Mouse (Mus musculus) lung, embryonic 14.5 days (tissue): ENCODE measurements around the gene Rhbdl1. TPM values are rescaled to one million over a fixed set of nuclear protein-coding genes. Genes with fewer than 3 reads are reported as not detected.
"Not testable (repeated sequence)": the region's sequence is repeated elsewhere in the genome, so short reads cannot be mapped to it uniquely, and the experiment has no call there.

Experiments used
- ATAC-seq: fragments of 200-750 bp; cut with Nextera tagmentation; 2 replicates; pipeline ENCODE4 v1.8.0; 2017; ENCODE audit warnings: mild to moderate bottlenecking, moderate TSS enrichment, moderate library complexity; ENCODE audit not compliant: insufficient read depth
- DNase-seq: peaks from one replicate; pipeline ENCODE4 v3.0.0-alpha.2; 2015
- H3K27ac ChIP-seq: fragments of 300-500 bp; sonication (generic); 2 replicates; pipeline ENCODE4 v1.5.1; 2014; ENCODE audit warnings: low read depth, mild to moderate bottlenecking, moderate library complexity
- H3K27me3 ChIP-seq: fragments of 300-500 bp; sonication (generic); 2 replicates; pipeline ENCODE4 v1.6.1; 2014; ENCODE audit warnings: low read length, control low read depth; ENCODE audit not compliant: insufficient read depth
- H3K36me3 ChIP-seq: fragments of 300-500 bp; sonication (generic); 2 replicates; pipeline ENCODE4 v1.6.1; 2014; ENCODE audit warnings: control low read depth; ENCODE audit not compliant: insufficient read depth
- H3K4me1 ChIP-seq: fragments of 300-500 bp; sonication (generic); 2 replicates; pipeline ENCODE4 v1.6.1; 2014; ENCODE audit warnings: antibody characterized with exemption, control low read depth; ENCODE audit not compliant: insufficient read depth
- H3K4me2 ChIP-seq: fragments of 300-500 bp; sonication (generic); 2 replicates; pipeline ENCODE4 v1.6.1; 2014; ENCODE audit warnings: mild to moderate bottlenecking
- H3K4me3 ChIP-seq: fragments of 300-500 bp; sonication (generic); 2 replicates; pipeline ENCODE4 v1.5.1; 2014; ENCODE audit warnings: low read depth, low read length
- H3K9ac ChIP-seq: fragments of 300-500 bp; sonication (generic); 2 replicates; pipeline ENCODE4 v1.6.1; 2014
- H3K9me3 ChIP-seq: fragments of 300-500 bp; sonication (generic); 2 replicates; pipeline ENCODE4 v1.6.1; 2016; ENCODE audit warnings: low read depth, low read length, control low read depth
- CTCF ChIP-seq: IDR thresholded peaks from 2 replicates; pipeline ENCODE4 v1.5.1; 2016; ENCODE audit warnings: antibody characterized with exemption, low read depth
- WGBS: fragments of 180-500 bp; shearing (Covaris S2); extraction: QIAGEN DNeasy Blood & Tissue Kit; methylation state at CpG from one replicate; pipeline ENCODE4 v1.1.7; 2014; 5-methylcytosine and 5-hydroxymethylcytosine counted together
- polyA plus RNA-seq: library from polyadenylated mRNA; unstranded; fragments of >200 nt; fragmentation: Nextera tagmentation; extraction: Ambion mirVana; gene quantifications from 2 replicates; pipeline ENCODE4 v1.2.1, GENCODE M21; 2014

Gene Rhbdl1
- polyA plus RNA-seq, 1 experiment from 2014 or later, result 2.0 TPM

- H3K36me3 ChIP-seq, result no peaks in the 10 kb centered on the region
- no peak overlapping the region for H3K4me2 ChIP-seq
- DNase-seq (no peak), ATAC-seq (no peak)
- no peaks in the 10 kb centered on the region for H3K9me3 ChIP-seq
- TF ChIP-seq CTCF, result no peak
- H3K27me3 ChIP-seq, result peaks cover 44% of the 10 kb centered on the region
- WGBS, result 66% methylated on average over 4 of the region's 4 CpGs
- no peaks in the 10 kb centered on the region for H3K4me1 ChIP-seq
- H3K4me3 ChIP-seq, result no peak overlapping the region
- no peak overlapping the region for H3K27ac ChIP-seq
- no peak overlapping the region for H3K9ac ChIP-seq
Measured at GRCm38 (mm10) chr17:25810890-25811289, 26.2 kb downstream of the Rhbdl1 start.

DNA sequence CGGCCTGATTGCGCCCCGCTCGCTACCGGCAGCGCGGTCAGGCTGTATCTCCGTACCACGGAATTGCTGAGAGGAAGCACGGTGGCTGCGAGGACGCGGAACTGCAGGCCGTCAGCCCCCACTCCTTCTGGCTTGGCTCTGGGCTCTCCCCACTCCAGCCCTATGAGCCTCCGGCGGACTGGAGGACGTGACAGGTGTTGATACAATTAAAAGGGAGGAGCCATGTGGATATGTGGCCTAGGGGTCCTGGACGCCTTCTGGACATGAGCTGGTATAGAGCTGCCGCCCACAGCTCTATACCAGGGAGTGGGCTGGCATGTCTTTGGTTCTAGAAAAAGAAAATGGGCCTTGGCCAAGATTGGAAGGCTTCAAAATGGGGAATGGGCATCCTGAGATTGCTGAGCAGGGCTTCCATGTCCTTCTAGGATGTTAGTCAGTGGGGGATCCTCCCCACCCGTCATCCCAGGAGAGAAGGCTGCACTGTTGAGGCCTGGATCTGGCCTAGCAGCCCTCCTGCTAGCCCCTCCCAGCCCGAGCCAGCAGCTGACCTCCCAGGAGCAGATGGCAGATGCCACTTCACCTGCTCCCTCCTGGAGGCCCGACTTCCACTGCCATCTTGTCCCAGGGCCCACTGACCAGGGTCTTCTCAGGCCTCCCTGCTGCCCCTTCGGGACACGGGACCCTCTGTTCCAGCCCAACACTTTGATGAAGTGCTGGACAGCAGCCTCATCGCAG, 27.3 kb downstream of the Rhbdl1 start:
- DNase-seq (no peak), ATAC-seq (peak; percentile 22; the same call in 1 of the 2 replicates)
- no peak overlapping the region for H3K27ac ChIP-seq
- 9% methylated on average over 25 of the region's 25 CpGs for WGBS
- H3K9me3 ChIP-seq, result no peaks in the 10 kb centered on the region
- H3K27me3 ChIP-seq, result peaks cover 44% of the 10 kb centered on the region
- H3K4me3 ChIP-seq, result peak overlapping the region; percentile 62
- peak overlapping the region; percentile 54; the same call in 1 of the 2 replicates for H3K9ac ChIP-seq
- no peaks in the 10 kb centered on the region for H3K36me3 ChIP-seq
- no peaks in the 10 kb centered on the region for H3K4me1 ChIP-seq
- TF ChIP-seq CTCF, result no peak
- peak overlapping the region; percentile 98 for H3K4me2 ChIP-seq

GRCm38 (mm10) chr17:25808789-25809605, 28.1 kb downstream of the Rhbdl1 start, which contains the start of gene Fbxl16:
TSS of gene Fbxl16 (plus strand) at chr17:25809085.
- peak within 1 kb of the TSS; percentile 98 for H3K4me2 ChIP-seq
- H3K9me3 ChIP-seq, result no peaks in the 10 kb centered on the region
- peak within 1 kb of the TSS; percentile 62 for H3K4me3 ChIP-seq
- peak within 1 kb of the TSS; percentile 54 for H3K9ac ChIP-seq
- ATAC-seq, result peak; percentile 72
- 0 out of 2 replicates have a peak, but pooled peaks have one; percentile 23 for TF ChIP-seq CTCF
- H3K36me3 ChIP-seq, result no peaks in the 10 kb centered on the region
- peak; percentile 83 for DNase-seq
- H3K4me1 ChIP-seq, result no peaks in the 10 kb centered on the region
- WGBS, result under 1% methylated on average over 77 of the region's 100 CpGs
- peaks cover 44% of the 10 kb centered on the region for H3K27me3 ChIP-seq
- no peak within 1 kb of the TSS for H3K27ac ChIP-seq

DNA sequence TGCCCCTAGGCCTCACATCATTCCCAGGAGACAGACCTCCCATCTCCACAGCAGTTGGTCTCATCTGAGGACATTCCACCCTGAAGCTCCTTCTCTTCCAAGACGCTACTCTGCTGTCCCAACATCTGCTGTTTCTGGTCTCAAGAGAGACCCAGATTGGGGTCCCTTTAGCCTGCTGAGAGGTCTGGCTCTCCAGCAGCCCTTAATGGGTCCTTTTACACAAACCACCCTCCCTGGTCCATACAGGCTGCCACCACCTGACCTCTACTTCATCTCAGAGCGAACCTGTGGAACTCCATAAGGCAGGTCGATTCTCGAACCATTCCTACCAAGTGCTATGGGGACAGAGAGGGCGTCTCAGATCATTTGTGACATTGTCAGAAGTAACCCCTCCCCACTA, 29.1 kb downstream of the Rhbdl1 start:
- Histone ChIP-seq H3K4me3 (peak overlapping the region; percentile 62; the same call in 1 of the 2 replicates), H3K4me1 (no peaks in the 10 kb centered on the region), H3K4me2 (peak overlapping the region; percentile 98), H3K9ac (no peak overlapping the region), H3K27me3 (peaks cover 41% of the 10 kb centered on the region), H3K9me3 (no peaks in the 10 kb centered on the region), H3K27ac (no peak overlapping the region), H3K36me3 (no peaks in the 10 kb centered on the region)
- TF ChIP-seq CTCF, result no peak
- 38% methylated on average over 5 of the region's 5 CpGs for WGBS
- DNase-seq (no peak), ATAC-seq (no peak)

DNA sequence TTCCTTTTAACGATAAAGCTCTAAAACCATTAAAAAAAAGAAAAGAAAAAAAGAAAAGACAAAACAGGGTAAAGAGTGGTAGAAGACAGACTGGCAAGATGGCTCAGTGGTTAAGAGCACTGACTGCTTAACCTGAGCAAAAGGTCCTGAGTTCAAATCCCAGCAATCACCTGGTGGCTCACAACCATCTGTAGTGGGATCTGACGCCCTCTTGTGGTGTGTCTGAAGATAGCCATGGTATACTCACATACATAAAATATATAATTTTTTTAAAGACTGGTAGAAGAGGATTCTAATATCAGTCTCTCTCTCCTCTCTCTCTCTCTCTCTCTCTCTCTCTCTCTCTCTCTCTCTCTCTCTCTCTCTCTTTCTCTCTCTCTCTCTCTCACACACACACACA, 29.6 kb downstream of the Rhbdl1 start:
- not testable (repeated sequence) for DNase-seq, H3K4me2 ChIP-seq, H3K9me3 ChIP-seq, H3K4me1 ChIP-seq, H3K27ac ChIP-seq, H3K9ac ChIP-seq, ATAC-seq, H3K4me3 ChIP-seq, H3K36me3 ChIP-seq
- WGBS, result 44% methylated on average over 2 of the region's 2 CpGs
- peaks cover 40% of the 10 kb centered on the region for H3K27me3 ChIP-seq

- TF ChIP-seq CTCF, result no peak
- Histone ChIP-seq H3K4me1 (no peaks in the 10 kb centered on the region), H3K4me2 (no peak overlapping the region), H3K27me3 (peaks cover 31% of the 10 kb centered on the region), H3K9ac (no peak overlapping the region), H3K36me3 (no peaks in the 10 kb centered on the region), H3K4me3 (no peak overlapping the region), H3K9me3 (no peaks in the 10 kb centered on the region), H3K27ac (no peak overlapping the region)
- WGBS, result 79% methylated on average over 4 of the region's 4 CpGs
- DNase-seq (no peak), ATAC-seq (no peak)
Measured at GRCm38 (mm10) chr17:25806507-25806906, 30.6 kb downstream of the Rhbdl1 start.
